Mouse (Mus musculus) embryonic fibroblast, embryonic 13.5 days (primary cell): ENCODE measurements around the gene Rapgefl1. TPM values are rescaled to one million over a fixed set of nuclear protein-coding genes. Genes with fewer than 3 reads are reported as not detected.

ENCODE experiments used
- H3K27ac ChIP-seq: 2 replicates; pipeline ENCODE4 v1.5.1; 2012; ENCODE audit warnings: low read length, control low read depth, inconsistent platforms; ENCODE audit not compliant: insufficient read depth
- H3K4me1 ChIP-seq: 2 replicates; pipeline ENCODE4 v1.6.1; 2011; ENCODE audit warnings: low read length; ENCODE audit not compliant: control insufficient read depth, insufficient read depth
- H3K4me3 ChIP-seq: 2 replicates; pipeline ENCODE4 v1.5.1; 2011; ENCODE audit warnings: mild to moderate bottlenecking, control low read depth, low read length; ENCODE audit not compliant: insufficient read depth
- CTCF ChIP-seq: IDR thresholded peaks from 2 replicates; pipeline ENCODE4 v1.5.1; 2011; ENCODE audit warnings: mild to moderate bottlenecking, control low read depth, low read length, moderate library complexity, borderline replicate concordance; ENCODE audit not compliant: insufficient read depth
- POLR2A ChIP-seq: IDR thresholded peaks from 2 replicates; pipeline ENCODE4 v1.6.1; 2011; ENCODE audit warnings: low read depth, mild to moderate bottlenecking, control low read depth, low read length, moderate library complexity
- polyA plus RNA-seq: library from polyadenylated mRNA; stranded (reverse); fragments of >200 nt; gene quantifications from 2 replicates; pipeline ENCODE4 v1.2.4, GENCODE M21; 2011; ENCODE audit warnings: low read depth; ENCODE audit not compliant: missing spikeins, insufficient read length

The Rapgefl1 gene
- polyA plus RNA-seq, 1 experiment = 2.0 TPM

GRCm38 (mm10) chr11:98850100-98851093 is 13.8 kb downstream of the Rapgefl1 start:
- Histone ChIP-seq H3K4me1 (no peaks in the 10 kb centered on the region), H3K27ac (no peak overlapping the region), H3K4me3 (no peak overlapping the region)
- no peak for TF ChIP-seq CTCF
- no peak for TF ChIP-seq POLR2A

DNA sequence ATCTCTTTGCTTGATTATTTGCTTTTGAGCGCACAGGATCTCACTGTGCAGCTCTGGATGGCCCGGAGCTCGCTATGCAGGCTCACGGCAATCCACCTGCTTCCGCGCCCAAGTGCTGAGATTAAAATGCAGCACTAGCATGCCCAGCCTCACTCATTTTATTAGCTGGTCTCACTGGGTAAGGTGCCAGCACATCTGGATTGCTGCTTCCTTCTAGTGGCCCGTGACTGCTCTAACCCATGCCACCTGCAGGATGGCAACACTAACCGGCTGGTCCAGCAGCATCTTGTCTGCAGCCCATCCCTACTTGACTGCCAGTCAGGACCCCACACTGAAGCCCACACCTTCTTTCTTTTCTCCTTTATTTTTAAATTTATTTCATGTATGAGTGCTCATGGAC is 17.5 kb downstream of the Rapgefl1 start:
- no peaks in the 10 kb centered on the region for H3K4me1 ChIP-seq
- TF ChIP-seq POLR2A (no peak), CTCF (no peak)
- H3K4me3 ChIP-seq = no peak overlapping the region
- no peak overlapping the region for H3K27ac ChIP-seq

- TF ChIP-seq CTCF = no peak
- no peak for TF ChIP-seq POLR2A
- Histone ChIP-seq H3K4me3 (no peak overlapping the region), H3K27ac (no peak overlapping the region), H3K4me1 (no peaks in the 10 kb centered on the region)
These were observed 18.1 kb downstream of the Rapgefl1 start for GRCm38 (mm10) chr11:98854659-98855058.

DNA sequence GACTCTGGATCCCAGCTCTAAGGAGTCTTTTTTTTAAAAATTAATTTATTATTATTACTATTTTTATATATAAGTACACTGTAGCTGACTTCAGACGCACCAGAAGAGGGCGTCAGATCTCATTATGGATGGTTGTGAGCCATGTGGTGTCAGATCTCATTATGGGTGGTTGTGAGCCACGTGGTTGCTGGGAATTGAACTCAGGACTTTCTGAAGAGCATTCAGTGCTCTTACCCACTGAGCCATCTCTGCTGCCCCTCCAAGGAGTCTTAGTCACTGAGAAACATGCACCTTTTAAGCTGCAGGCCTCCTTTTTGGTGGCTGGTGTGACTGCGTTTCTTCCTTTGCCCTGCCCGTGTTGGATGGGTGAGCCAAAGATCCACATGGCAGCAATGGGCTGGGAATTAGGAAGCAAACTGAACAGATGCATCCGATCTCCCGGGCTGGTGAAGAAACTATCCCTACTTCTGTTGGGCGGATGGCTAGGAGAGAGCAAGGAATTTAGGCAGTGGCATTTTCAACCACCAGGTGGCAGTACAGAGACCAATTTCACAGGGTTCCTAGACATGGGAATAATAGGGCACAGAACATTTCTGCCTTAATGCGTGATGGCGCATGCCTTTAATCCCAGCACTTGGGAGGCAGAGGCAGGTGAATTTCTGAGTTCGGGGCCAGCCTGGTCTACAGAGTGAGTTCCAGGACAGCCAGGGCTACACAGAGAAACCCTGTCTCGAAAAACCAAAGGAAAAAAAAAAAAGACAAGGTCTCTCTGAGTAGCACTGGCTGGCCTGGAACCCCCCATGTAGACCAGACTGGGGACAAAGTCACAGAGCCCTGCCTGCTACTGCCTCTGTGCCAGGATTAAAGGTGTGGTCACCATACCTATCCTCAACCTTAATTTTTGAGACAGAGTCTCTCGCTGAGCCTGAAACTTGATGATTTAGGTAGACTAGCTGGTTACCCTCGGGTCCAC is 22.5 kb downstream of the Rapgefl1 start:
- H3K4me1 ChIP-seq = 0 out of 2 replicates have a peak, but pooled peaks cover 4% of the 10 kb centered on the region
- H3K27ac ChIP-seq = no peak overlapping the region
- TF ChIP-seq POLR2A = no peak
- TF ChIP-seq CTCF = 0 out of 2 replicates have a peak, but pooled peaks have one; percentile 9
- H3K4me3 ChIP-seq = no peak overlapping the region

DNA sequence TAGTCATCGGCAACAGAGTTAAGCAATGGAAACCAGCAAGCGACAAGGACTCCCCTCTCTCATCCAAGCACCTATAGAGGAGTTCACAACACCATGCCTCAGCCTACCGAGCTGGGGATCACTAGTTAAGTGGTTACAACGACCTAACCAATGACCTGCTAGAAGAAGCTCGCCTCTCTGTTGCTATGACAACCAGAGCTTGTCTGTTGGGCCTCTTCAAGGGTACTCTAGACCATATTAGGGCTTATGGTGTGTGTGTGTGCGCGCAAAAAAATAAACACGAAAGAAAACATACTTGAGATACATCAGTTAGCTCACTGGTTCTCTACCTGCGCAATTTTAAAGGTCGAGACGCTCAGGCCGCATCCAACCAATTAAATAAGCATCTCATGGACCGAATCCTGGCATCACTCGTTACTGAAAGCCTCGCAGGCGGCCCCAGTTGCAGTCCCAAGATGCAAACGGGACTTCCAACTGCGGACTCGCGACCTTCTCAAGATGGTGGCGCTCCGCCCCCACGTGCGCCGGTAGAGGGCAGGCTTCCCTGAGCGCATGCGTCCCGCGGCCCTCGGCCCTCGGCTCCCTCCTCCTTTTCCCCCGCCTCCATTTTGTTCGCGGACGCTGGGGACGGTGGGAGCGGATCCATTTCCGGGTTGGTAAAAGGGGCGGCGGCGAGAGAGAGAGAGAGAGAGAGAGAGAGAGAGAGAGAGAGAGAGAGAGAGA is 26.6 kb downstream of the Rapgefl1 start, which contains the start of gene Wipf2:
Wipf2 (plus strand) TSS at position 611 of the 723 bp plus-strand sequence.
- Histone ChIP-seq H3K4me3 (peak within 1 kb of the TSS; percentile 55), H3K27ac (peak within 1 kb of the TSS; percentile 75; the same call in 1 of the 2 replicates), H3K4me1 (0 out of 2 replicates have a peak, but pooled peaks cover 4% of the 10 kb centered on the region)
- TF ChIP-seq POLR2A = peak; percentile 78
- TF ChIP-seq CTCF = peak; percentile 53; the same call in 1 of the 2 replicates

DNA sequence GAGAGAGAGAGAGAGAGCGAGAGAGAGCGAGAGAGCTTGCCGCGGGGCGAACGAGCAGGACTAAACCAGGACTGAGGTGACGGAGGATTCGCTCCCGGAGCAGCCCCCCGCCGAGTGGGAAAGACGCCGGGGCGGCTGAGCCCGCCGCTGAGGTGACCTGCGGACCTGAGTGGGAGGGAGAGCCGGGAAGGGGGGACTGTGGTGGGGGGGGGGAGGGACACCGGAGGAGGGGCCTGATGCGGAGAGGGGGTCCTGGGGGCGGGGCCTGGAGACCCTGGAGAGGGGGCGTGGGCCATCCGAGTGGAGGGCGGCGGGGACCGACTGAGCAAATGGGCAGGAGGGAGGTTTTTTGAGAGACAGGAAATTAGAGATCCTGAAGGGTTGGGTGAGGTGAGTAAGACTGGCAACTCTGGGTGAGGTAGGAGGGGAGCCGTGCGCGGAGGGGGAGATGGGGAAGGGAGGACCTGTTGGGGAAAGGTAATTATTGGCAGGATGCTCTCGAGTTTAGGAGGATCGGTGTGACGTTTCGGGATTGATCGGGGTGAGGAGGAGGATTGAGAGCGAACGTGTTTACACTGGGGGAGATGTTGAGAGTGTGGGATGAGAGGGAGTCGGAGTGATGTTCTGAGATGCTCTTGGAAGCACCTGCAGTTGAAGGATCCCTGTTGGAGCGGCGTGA is 27.3 kb downstream of the Rapgefl1 start:
- Histone ChIP-seq H3K4me3 (peak overlapping the region; percentile 55), H3K4me1 (0 out of 2 replicates have a peak, but pooled peaks cover 4% of the 10 kb centered on the region), H3K27ac (peak overlapping the region; percentile 75; the same call in 1 of the 2 replicates)
- TF ChIP-seq CTCF (no peak), POLR2A (no peak)

GRCm38 (mm10) chr11:98867293-98867692 is 30.7 kb downstream of the Rapgefl1 start:
- Histone ChIP-seq H3K4me3 (no peak overlapping the region), H3K4me1 (peaks cover 4% of the 10 kb centered on the region; the same call in 1 of the 2 replicates), H3K27ac (no peak overlapping the region)
- TF ChIP-seq CTCF (no peak), POLR2A (no peak)

DNA sequence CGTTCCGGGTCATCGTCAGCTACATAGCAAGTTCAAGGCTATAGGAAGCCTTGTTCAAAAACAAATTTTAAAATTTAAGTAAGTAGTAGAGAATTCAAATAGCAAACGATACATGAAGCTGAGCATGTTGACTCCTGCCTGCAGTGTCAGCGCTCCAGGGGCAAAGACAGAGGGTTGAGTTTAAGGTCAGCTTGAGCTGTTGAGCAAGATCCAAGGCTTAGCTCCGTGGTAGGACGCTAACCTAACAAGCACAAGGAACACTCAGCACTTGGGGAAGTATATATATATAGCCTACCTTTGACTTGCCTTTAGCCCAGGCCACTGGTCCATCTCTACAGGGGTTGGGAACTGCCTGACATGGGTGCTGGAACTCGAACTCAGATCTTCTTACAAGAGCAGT is 33.3 kb downstream of the Rapgefl1 start:
- Histone ChIP-seq H3K4me3 (no peak overlapping the region), H3K4me1 (no peaks in the 10 kb centered on the region; the same call in 1 of the 2 replicates), H3K27ac (no peak overlapping the region)
- TF ChIP-seq POLR2A = no peak
- TF ChIP-seq CTCF = no peak

DNA sequence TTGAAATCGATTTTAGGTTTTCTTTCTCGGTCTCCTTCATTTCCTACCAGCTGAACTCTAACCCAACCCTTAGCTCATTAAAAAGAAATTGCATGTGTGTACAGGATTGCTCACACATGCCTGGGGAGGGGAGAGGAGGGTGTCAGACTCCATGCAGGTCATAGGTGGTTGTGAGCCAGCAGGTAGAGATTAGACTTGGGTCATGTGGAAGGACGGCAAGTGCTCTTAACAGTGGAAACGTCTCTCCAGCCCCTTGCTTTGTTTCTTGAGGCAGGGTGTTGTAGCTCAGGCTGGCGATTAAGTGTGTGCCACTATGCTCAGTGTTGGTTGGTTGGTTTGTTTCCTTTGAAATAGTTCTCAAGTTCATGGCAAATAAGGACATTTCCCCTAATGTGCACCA is 34.2 kb downstream of the Rapgefl1 start:
- H3K27ac ChIP-seq = no peak overlapping the region
- no peak for TF ChIP-seq POLR2A
- TF ChIP-seq CTCF = no peak
- no peak overlapping the region for H3K4me3 ChIP-seq
- H3K4me1 ChIP-seq = no peaks in the 10 kb centered on the region; the same call in 1 of the 2 replicates
